ENCODE assay signal across 8 mouse cellular contexts in the genomic region with DNA sequence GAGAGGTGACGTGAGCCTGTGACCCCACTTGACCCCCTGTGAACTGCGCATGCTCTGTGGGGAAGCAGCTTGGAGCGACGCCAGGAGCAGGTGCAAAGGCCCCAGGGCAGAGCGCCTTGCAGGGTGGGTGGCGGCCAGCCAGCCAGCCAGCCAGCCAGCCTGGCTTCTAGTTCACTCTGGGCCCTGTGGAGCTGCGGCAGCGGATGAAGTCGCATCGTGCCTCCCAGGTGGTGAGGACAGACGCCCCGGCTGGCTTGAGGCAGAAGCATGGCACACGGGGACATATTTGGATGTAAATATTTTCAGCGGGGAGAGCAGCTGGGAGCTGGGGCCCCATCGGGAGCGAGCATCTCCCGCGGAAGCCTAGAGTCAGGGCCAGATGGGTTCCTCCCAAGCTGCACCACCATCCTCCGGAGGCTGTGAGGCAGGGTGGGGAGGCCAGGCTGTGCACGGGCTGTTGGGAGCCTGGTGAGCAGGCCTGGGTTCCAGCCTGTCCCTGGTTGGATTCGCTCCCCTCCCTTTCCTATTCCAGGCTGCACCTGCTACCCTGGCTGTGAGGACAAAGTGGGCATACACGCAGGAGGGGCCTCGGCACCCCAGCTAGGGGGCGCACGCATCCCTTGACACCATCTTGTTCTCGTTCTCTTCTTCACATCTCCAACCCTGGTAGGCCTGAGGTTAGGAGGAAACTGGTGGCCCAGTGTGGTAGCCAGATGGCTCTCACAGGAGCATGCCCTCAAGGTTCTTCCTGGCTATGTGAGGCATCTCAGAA. TPM values are rescaled to one million over a fixed set of nuclear protein-coding genes. Genes with fewer than 3 reads are reported as not detected.
DNase-seq lines count a peak whose midpoint lies in the region; ATAC-seq lines count a peak whose summit lies in the region.

No protein-coding gene starts in this region.

- no peaks in the 10 kb centered on the region for H3K27me3 ChIP-seq in midbrain, embryonic 11.5 days (ENCODE audit: control insufficient read depth, insufficient read depth, low read length)
- no peaks in the 10 kb centered on the region for H3K27me3 ChIP-seq in midbrain, embryonic 15.5 days (replicated peaks)

- intact Hi-C loops in gastrocnemius, postnatal 14 days (cut with DNase I; ENCODE audit: low total_unique reads): no loop called here

- no peaks in the 10 kb centered on the region for H3K36me3 ChIP-seq in midbrain, embryonic 11.5 days (ENCODE audit: control insufficient read depth, insufficient read depth, low read length)
- H3K36me3 ChIP-seq in midbrain, embryonic 15.5 days (replicated peaks): no peaks in the 10 kb centered on the region

- ATAC-seq in midbrain, embryonic 11.5 days (ENCODE audit: low FRiP score): no peak
- no peak for ATAC-seq in midbrain, embryonic 15.5 days (replicated peaks)

- H3K9me3 ChIP-seq in midbrain, embryonic 11.5 days (ENCODE audit: control insufficient read depth, low read length): no peaks in the 10 kb centered on the region
- H3K9me3 ChIP-seq in midbrain, embryonic 15.5 days: no peaks in the 10 kb centered on the region

- peaks cover 4% of the 10 kb centered on the region; the same call in 1 of the 2 replicates for H3K4me1 ChIP-seq in midbrain, embryonic 11.5 days (ENCODE audit: control insufficient read depth, insufficient read depth, low read length)
- H3K4me1 ChIP-seq in midbrain, embryonic 15.5 days: 0 out of 2 replicates have a peak, but pooled peaks cover 10% of the 10 kb centered on the region

- H3K9ac ChIP-seq in midbrain, embryonic 11.5 days (ENCODE audit: low read length): no peak overlapping the region
- no peak overlapping the region for H3K9ac ChIP-seq in midbrain, embryonic 15.5 days

- 46% methylated on average over 26 of the region's 26 CpGs for WGBS in midbrain, embryonic 11.5 days
- 28% methylated on average over 26 of the region's 26 CpGs for WGBS in midbrain, embryonic 15.5 days

- no peak overlapping the region for H3K4me3 ChIP-seq in midbrain, embryonic 11.5 days (ENCODE audit: low read depth, low read length)
- H3K4me3 ChIP-seq in midbrain, embryonic 15.5 days: no peak overlapping the region

- no peak overlapping the region for H3K4me2 ChIP-seq in midbrain, embryonic 11.5 days
- H3K4me2 ChIP-seq in midbrain, embryonic 15.5 days: no peak overlapping the region

- H3K27ac ChIP-seq in midbrain, embryonic 11.5 days (ENCODE audit: low read depth, low read length): no peak overlapping the region
- no peak overlapping the region for H3K27ac ChIP-seq in midbrain, embryonic 15.5 days

- DNase-seq in midbrain, embryonic 11.5 days (ENCODE audit: low spot score, missing footprints): peak; percentile 86
- peak; percentile 44 to 58 for DNase-seq in cerebellum, postnatal 36 days
- peak; percentile 68 for DNase-seq in layer of hippocampus, adult 11-12 months (ENCODE audit: low spot score)
- peak; percentile 59 to 69 for DNase-seq in right cerebral cortex, postnatal 10 days (ENCODE audit: low spot score in 2 of 2)
- DNase-seq in urinary bladder, postnatal 4 days (ENCODE audit: low spot score in 2 of 2): no peak
- no peak for DNase-seq in MN1 (ENCODE audit: low spot score)
- no peak for DNase-seq in gastrocnemius, postnatal 14 days

RNA-seq across cellular contexts. Expression of a gene that starts 10.6 kb away (rescaled TPM):
- polyA plus RNA-seq in midbrain, embryonic 11.5 days (2014; fragmentation: Nextera tagmentation; extraction: Ambion mirVana): 6.1 and 6.4 TPM in 2 replicates
- polyA plus RNA-seq in midbrain, embryonic 15.5 days (2015; fragmentation: Nextera tagmentation; extraction: Ambion mirVana): 20.2 and 21.4 TPM in 2 replicates
- 10 to 100 TPM; 19.5 to 23.2 TPM for total RNA-seq in gastrocnemius, postnatal 14 days (2021)

Comparison
In these comparisons a context has a peak if more than half of its experiments do, and no peak if none do; other contexts are left out.
1. DNase-seq: peak in midbrain, embryonic 11.5 days (single experiment), cerebellum, postnatal 36 days (2 of 2), layer of hippocampus, adult 11-12 months (single experiment) and right cerebral cortex, postnatal 10 days (2 of 2); none in urinary bladder, postnatal 4 days (0 of 2), MN1 (single experiment) and gastrocnemius, postnatal 14 days (single experiment).